Mouse (Mus musculus) adrenal gland, adult 8-10 months (tissue): ENCODE results near the gene Alg11. TPM values are rescaled to one million over a fixed set of nuclear protein-coding genes. Genes with fewer than 3 reads are reported as not detected.

ENCODE experiments used
- DNase-seq: peaks from one replicate; pipeline ENCODE4 v3.0.0; 2022
- total RNA-seq, 4 experiments: library from RNA; stranded (reverse); gene quantifications; 2 replicates each; pipeline ENCODE4 v1.2.4; 2022

Alg11 gene
- total RNA-seq, 4 experiments from 2014 or later: 34.4 to 53.6 (median 35.9) TPM

DNA sequence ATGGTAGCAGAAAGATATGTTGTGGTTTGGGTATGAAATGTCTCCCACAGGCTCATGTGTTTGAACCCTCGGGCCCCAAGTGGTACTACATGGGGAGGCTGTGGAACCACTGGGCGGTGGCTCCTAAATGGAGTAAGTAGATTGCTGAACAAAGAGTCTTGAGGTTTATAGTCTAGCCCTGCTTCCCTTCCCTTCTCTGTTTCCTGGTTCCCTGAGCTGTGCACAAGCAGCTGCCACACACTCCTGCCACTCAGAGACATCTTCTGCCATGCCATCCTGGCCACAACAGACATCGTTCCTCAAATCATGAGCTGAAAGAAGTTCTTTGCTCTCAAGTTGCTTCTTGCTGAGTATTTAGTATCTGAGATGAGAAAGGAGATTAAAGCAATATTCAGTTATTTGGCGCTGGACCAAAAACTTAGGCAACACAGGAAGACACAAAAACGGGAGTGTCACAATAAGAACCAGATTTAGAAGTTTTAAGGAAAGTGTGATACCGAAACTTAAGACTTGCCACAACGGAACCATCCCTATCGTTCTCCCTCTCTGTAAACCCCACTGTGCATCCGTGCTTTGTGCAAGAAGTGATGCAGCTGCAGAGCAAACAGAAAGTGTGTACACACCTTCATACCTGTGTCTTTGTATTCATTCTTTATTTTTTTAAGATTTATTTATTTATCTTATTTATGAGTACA lies 18.9 kb downstream of the Alg11 start:
- DNase-seq: no peak

DNA sequence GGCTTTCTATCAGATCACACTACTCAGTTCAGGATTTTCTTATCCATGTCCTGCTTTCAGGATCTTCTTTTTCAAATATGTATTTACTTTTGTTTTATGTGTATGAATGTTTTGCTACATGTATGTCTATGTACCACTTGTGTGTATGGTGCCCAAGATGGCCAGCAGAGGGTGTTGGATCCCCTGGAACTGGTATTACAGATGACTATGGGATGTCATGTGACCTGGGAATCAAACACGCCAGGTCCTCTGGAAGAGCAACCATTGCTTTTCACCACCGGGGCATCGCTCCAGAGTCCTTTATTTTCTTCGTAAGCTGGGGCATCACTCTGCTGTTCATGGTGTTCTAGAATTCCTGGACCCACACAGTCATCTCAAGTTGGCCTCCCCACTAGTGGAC lies 28.7 kb downstream of the Alg11 start:
- DNase-seq: no peak

DNA sequence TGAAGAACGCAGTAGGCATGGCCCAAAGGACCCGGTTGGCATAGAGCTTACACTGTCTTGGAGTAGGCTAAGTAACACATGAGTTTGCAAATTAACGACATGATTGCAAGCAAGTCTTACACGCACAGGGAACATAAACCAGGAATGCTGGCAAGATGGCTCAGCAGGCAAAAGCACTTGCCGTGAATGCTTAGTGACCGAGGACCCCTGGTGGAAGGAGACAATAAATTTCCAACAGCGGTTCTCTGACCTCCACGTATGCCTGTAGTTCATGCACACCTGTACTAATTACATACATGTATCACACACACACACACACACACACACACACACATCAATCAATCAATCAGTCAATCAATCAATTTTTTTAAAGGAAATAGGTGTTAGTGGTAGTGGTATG lies 31.0 kb downstream of the Alg11 start:
- DNase-seq: no peak

DNA sequence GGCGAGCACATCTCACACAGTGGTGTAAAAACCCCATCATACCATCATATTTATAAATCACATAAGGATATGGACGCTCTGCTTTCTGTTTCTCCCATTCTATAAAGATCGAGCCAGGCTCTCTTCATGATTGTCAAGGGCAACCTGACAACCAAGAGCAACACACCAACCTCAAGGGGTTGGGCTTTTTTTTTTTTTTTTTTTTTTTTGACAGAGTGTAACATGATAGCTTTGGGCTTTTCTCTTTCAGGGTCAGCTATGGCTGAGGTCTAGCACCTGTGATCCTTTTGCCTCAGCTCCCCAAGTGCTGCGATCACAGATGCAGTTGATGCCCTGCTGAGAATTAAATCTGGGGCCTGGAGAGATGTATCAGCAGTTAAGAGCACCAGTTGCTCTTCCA lies 46.5 kb downstream of the Alg11 start:
- DNase-seq: no peak

Other genes starting within 250 kb of the Alg11 start
- gene Defb50, start 237.2 kb upstream of the Alg11 start, total RNA-seq: not detected
- gene Defb2, start 220.8 kb upstream of the Alg11 start, total RNA-seq: not detected
- not detected for gene Defb10, start 201.8 kb upstream of the Alg11 start, total RNA-seq
- gene Defb9, start 175.3 kb upstream of the Alg11 start, total RNA-seq: not detected
- gene Defb11, start 154.3 kb upstream of the Alg11 start, total RNA-seq: not detected
- not detected for gene Defb15, start 128.0 kb upstream of the Alg11 start, total RNA-seq
- gene Defb35, start 122.4 kb upstream of the Alg11 start, total RNA-seq: not detected
- not detected for gene Defb13, start 114.0 kb upstream of the Alg11 start, total RNA-seq
- gene Fam90a1a, start 102.0 kb upstream of the Alg11 start, total RNA-seq: not detected
- not detected for gene Ccdc70, start 90.9 kb upstream of the Alg11 start, total RNA-seq
- 1 to 10 TPM in 3 of 4 experiments, under 1 TPM in 1; 0.96 to 3.2 (median 1.6) TPM for gene Atp7b, start 416 bp upstream of the Alg11 start, total RNA-seq
- 10 to 100 TPM in 2 of 4 experiments, 1 to 10 TPM in 2; 4.6 to 29.9 (median 14.7) TPM for gene Nek5, start 64.3 kb downstream of the Alg11 start, total RNA-seq
- gene Nek3, start 105.7 kb downstream of the Alg11 start, total RNA-seq: 10 to 100 TPM in 2 of 4 experiments, 1 to 10 TPM in 2; 5.2 to 16.0 (median 9.4) TPM
- gene Ckap2, start 125.1 kb downstream of the Alg11 start, total RNA-seq: 1 to 10 TPM; 1.4 to 5.5 (median 3.2) TPM
- gene Vps36, start 132.1 kb downstream of the Alg11 start, total RNA-seq: 10 to 100 TPM; 33.9 to 47.7 (median 40.9) TPM
- 1 to 10 TPM; 2.5 to 3.9 (median 3.2) TPM for gene Thsd1, start 166.6 kb downstream of the Alg11 start, total RNA-seq
- gene Tpte, start 222.7 kb downstream of the Alg11 start, total RNA-seq: not detected